Mouse (Mus musculus) frontal cortex, postnatal 10 days (tissue): ENCODE measurements at regions not wholly inside any gene's neighbourhood (a gene's known extent, or its start where the extent isn't known, plus 50 kb on each side); places are given as distances from the start of the nearest gene placed in this dataset.
A peak's percentile ranks its signal among the peaks of the same experiment; 100 is the strongest.

ENCODE experiments used
- DNase-seq, 2 experiments: peaks; one replicate each; pipeline ENCODE4 v3.0.0; 2022; ENCODE audit warnings: low spot score in 2 of 2, mixed read lengths in 1 of 2

DNA sequence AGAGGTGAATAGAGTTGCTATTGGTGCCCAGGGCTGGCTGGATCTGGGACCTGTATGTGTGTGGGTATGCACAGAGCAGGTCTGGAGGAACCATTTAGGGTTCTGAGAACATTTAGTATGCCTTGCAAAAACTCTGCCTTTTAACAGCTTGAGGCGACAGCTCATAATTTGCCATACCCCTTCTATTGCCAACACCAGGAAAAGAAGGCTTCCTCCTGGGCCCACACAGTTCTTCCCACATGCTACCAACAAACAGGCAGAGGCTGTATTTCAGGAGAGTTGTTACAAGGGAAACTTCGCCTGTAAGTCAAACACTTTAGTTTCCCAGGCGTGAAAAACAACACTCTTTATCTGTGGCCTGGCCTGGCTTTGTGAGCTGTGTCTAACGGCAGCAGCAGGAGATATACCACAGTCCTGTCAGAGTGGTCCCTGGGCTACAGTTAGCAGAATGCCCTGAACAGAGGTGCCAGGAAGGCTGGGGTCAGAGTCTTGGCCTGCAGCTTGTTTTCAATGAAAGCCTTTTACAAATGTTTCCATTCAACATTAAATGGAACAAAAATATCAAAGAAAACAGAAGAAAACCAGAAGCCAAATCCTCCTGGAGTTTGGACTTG lies 225.4 kb downstream of the Dhx35 start:
- no peak for DNase-seq

GRCm38 (mm10) chr2:159032147-159032546 lies 237.5 kb downstream of the Dhx35 start:
- no peak for DNase-seq

DNA sequence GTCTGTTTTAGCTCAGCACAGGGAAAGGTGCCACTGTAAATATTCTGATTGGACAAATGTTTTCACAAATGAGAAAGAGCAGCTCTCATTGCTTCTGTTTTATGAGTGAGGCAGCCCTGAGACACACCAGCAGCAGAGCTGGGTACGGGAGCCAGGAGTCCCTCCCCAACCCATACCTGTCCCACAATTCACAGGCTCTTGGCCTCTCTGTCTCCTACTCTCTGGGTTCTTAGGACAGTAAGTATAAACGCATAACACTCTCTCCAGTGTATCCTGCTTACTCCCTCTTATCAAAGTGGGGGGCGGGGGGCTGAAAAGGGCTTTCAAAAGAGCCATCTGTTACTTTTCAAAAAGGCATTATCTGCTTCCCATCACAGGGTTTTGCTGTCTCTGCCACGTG lies 245.3 kb downstream of the Dhx35 start:
- no peak for DNase-seq

- no peak for DNase-seq
Observed at GRCm38 (mm10) chr2:159053534-159053933, 258.9 kb downstream of the Dhx35 start.

- DNase-seq: peak in 1 of 2 experiments; percentile 57
Observed at GRCm38 (mm10) chr2:159053936-159054335, 259.3 kb downstream of the Dhx35 start.

DNA sequence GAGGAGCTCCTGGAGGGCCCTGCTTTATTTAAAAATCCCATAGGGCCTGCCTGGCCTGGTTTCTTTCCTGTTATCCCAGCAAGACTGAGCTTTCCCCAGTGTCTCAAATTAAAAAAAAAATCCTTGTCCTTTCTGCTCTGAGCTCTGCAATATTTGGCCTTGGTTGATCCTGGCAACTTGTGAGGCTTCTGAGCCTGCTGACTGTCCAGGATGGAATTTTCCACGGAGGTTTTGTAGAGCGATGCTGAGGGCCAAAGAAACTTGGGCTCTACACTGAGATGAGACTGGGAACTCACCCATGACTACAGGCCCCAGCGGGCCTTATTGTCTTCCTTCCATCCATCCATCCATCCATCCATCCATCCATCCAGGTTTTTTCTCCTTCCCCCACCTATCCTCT lies 259.8 kb downstream of the Dhx35 start:
- DNase-seq: no peak

GRCm38 (mm10) chr2:159055780-159056179 lies 261.2 kb downstream of the Dhx35 start:
- no peak for DNase-seq

DNA sequence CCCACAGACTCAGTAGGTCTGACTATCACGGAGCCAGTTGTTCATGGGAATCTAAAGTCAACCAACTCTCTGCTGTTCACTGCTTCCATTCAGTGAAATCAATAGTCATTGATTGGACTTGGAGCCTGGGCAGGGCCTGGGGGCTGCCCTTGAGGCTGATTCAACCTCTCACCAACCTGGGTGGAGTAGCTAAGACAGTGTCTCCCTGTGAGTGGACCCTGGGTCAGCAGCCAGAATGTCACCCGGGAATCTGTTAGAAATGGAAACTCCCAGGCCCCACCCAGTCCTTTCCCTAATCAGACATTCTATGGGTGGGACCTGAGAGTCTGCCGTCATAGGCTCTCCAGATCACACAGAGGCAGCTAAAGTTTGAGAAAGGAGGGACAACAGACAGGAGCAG lies 262.4 kb downstream of the Dhx35 start:
- no peak for DNase-seq

DNA sequence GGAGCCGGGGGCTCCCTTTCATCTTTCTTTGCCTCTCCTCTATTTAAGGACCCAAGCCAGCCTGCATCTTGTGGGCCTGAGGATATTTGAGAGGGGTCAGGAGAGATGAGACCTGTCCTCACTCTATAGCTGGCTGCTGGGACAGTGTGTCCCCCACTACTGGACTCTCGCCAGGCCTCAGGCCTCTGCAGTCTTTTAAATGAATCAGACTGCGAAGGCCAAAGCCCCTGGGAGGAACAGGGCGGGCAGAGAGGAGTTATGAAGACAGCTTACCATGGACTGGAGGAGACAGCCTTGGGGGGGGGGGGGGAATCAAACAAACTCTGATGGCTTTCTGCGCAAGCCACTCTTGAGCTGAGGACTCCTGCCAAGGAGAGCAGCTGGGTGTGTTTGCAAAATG lies 262.9 kb downstream of the Dhx35 start:
- no peak for DNase-seq

- no peak for DNase-seq
Observed at GRCm38 (mm10) chr2:159062266-159062665, 267.7 kb downstream of the Dhx35 start.

DNA sequence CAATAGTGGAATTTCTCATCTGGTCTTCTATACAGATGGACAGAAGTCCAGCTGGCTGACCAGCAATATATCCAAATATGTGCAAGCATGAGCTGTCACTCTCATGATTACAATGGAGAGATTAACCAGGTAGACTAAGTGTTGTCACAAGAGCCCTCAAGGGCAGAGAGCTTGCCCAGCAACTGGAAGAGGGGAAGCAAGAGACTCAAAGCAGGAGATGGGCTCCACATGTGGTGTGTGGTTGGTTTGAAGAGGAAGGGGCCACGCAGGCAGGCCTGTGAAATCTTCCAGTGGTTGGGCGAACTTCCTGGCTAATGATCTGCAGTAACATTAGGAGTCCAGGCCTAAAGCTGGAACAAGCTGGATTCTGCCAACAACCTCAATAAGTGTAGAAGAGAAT lies 268.1 kb downstream of the Dhx35 start:
- DNase-seq: no peak

GRCm38 (mm10) chr2:159064403-159064970 lies 269.9 kb downstream of the Dhx35 start:
- no peak for DNase-seq

DNA sequence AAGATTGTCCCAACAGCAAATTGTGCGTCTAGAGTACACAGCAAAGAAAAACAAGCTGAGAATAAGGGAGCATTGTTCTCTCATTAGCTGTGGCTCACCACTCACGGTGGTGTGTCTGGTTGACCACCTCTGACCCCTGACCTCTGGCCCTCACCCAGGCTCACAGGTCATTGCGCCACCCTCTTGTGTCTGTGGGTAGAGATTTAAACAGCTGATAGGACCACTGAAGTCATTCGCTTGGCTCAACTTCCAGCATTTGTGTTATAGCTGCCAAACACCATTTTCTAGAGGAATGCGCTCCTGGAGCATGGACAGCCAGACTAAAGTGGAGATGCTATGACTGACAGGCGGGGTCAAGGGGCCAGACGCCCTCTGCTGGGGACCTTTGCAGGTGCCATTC lies 272.9 kb downstream of the Dhx35 start:
- no peak for DNase-seq

DNA sequence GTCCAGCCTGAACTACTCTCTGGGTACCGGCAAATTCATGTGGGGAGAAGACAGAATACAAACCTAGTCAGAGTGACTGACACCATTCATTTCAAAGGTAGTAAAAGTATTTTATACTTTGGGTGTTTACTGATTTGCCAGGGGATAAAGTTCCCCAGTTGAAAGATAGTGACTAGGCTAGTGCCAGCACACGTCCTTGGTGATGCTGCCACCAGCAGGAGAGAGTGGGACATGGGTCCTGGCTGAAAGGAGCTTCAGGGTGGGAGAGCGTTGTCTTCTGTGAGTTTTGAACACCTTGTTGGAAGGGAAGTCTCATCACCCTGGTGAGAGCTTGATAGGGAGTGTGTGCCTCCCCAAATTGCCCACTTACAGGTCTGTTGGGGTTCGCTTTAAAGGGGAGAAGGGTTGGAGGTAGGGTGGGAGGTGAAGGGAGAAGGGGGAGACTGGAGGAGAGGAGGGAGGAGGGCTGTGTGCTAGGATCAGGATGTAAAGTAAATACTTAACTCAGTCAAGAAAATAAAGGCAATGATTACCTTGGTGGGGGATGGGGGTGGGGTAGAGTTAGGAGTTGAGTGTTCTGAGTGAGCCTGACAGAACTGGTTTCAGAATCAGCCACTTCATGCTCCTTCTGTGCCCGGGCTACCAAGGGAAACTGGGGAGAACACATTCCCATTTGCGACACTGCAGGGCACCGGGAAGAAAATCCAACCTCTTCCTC lies 273.9 kb downstream of the Dhx35 start:
- no peak for DNase-seq

- no peak for DNase-seq
Observed at GRCm38 (mm10) chr2:159069180-159069579, 274.6 kb downstream of the Dhx35 start.

DNA sequence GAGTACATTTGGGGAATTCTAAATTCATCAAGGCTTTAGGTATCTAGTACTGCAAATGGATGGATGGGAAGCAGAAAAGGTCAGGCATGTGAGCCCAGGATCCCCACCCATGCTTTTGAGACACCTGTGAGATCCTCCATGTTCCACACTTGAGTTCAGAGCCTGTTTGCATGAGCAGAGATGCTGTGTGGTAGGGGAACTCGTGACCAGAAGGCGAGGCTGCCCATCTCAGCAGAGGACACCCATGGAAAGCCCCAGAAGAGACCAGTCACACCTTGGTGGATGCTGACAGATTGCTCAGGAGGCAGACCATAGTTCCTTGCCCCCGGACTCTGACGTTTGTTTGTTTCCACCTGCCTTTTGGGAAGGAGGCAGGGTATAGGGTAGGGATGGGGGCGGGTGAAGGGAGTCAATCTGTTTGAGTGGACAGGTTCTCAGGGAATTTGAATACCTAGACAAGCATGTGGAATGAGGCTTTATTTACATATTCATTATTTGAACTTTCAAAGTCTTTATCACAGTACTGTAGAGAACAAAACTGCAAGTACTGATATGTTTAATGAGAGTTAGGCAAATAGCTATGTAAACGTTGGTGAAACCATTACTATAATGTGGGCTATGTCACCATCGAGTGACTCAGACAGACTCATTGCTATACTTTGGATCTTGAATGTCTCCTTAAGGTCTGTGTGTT lies 278.5 kb downstream of the Dhx35 start:
- DNase-seq: no peak

- DNase-seq: no peak
Observed at GRCm38 (mm10) chr2:159079836-159080235, 285.2 kb downstream of the Dhx35 start.

- peak; percentile 32 to 38 for DNase-seq
Observed at GRCm38 (mm10) chr2:159080784-159081544, 286.4 kb downstream of the Dhx35 start.

- no peak for DNase-seq
Observed at GRCm38 (mm10) chr2:159086836-159087235, 292.2 kb downstream of the Dhx35 start.

DNA sequence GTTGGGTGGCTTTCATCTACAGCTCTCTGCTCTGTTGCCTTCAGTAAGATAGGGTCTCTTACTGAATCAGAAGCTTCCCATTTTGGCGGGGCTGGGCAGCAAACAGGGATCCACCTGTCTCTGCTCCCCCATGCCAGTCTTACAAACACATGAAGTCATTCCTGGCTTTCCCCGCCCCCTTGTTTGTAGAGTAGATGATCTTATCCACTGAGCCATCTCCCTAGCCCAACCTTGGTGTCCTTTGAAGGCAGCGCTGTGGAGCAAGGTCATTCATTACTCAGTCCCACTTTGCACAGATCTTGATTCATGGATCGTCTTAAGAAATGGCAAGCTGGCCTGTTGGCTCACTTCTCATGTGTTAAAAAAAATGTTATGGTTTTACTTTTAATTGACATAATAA lies 293.6 kb downstream of the Dhx35 start:
- DNase-seq: no peak

- DNase-seq: no peak
Observed at GRCm38 (mm10) chr2:159096667-159097066, 302.1 kb downstream of the Dhx35 start.

DNA sequence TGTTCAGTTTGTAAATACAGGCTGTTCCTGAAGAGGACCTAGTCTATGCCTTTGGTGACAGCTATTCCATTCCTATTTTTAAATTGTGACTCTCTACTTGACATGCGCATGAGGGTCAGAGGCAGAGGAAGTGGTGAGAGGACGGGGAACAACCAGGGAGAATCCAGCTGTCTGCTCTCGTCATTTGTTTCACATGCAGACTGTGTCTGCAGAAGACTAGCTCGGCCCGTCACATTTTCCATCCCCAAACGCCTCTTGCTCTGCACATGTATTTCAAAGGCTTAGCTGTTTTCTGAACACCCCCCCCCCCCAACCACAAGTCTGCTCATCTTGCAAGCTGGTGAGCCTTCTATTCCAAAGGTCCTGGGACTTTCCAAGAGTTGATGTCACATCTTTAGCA lies 339.4 kb downstream of the Dhx35 start:
- DNase-seq: no peak
